Mouse (Mus musculus) liver, postnatal 0 days (tissue): ENCODE measurements at regions not wholly inside any gene's neighbourhood (a gene's known extent, or its start where the extent isn't known, plus 50 kb on each side); places are given as distances from the start of the nearest gene placed in this dataset.

Experiments used
- ATAC-seq: fragments of 200-750 bp; cut with Nextera tagmentation; 2 replicates; pipeline ENCODE4 v1.8.0; 2017; ENCODE audit warnings: mild to moderate bottlenecking, moderate library complexity
- DNase-seq: peaks from one replicate; pipeline ENCODE4 v3.0.0-alpha.2; 2016
- H3K27ac ChIP-seq: fragments of 300-500 bp; sonication (generic); 2 replicates; pipeline ENCODE4 v1.5.1; 2014; ENCODE audit warnings: antibody characterized with exemption, moderate library complexity, mild to moderate bottlenecking, low read depth
- H3K27me3 ChIP-seq: fragments of 300-500 bp; sonication (generic); 2 replicates; pipeline ENCODE4 v1.6.1; 2014; ENCODE audit warnings: low read length, control low read depth, mixed read lengths; ENCODE audit not compliant: insufficient read depth
- H3K36me3 ChIP-seq: fragments of 300-500 bp; sonication (generic); replicated peaks from 2 replicates; pipeline ENCODE4 v1.6.1; 2014; ENCODE audit warnings: mild to moderate bottlenecking, control low read depth, low read length, moderate library complexity, mixed read lengths; ENCODE audit not compliant: insufficient read depth
- H3K4me1 ChIP-seq: fragments of 300-500 bp; sonication (generic); 2 replicates; pipeline ENCODE4 v1.6.1; 2014; ENCODE audit warnings: antibody characterized with exemption, mild to moderate bottlenecking, control low read depth; ENCODE audit not compliant: insufficient read depth
- H3K4me2 ChIP-seq: fragments of 300-500 bp; sonication (generic); 2 replicates; pipeline ENCODE4 v1.6.1; 2014; ENCODE audit warnings: low read depth, mild to moderate bottlenecking, low read length, moderate library complexity, mixed read lengths
- H3K4me3 ChIP-seq: fragments of 300-500 bp; sonication (generic); 2 replicates; pipeline ENCODE4 v1.5.1; 2014; ENCODE audit warnings: low read depth, low read length
- H3K9ac ChIP-seq: fragments of 300-500 bp; sonication (generic); replicated peaks from 2 replicates; pipeline ENCODE4 v1.6.1; 2014; ENCODE audit warnings: mild to moderate bottlenecking, moderate library complexity
- H3K9me3 ChIP-seq: fragments of 300-500 bp; sonication (generic); 2 replicates; pipeline ENCODE4 v1.6.1; 2016; ENCODE audit warnings: mild to moderate bottlenecking, control low read depth, low read length, mixed read lengths
- CTCF ChIP-seq: sonication (generic); IDR thresholded peaks from 2 replicates; pipeline ENCODE4 v1.5.1; 2016; ENCODE audit warnings: antibody characterized with exemption, low read depth
- EP300 ChIP-seq: IDR thresholded peaks from 2 replicates; pipeline ENCODE4 v1.6.1; 2016; ENCODE audit warnings: antibody characterized with exemption, low read depth, mild to moderate bottlenecking
- WGBS: fragments of 180-500 bp; shearing (Covaris S2); extraction: QIAGEN DNeasy Blood & Tissue Kit; methylation state at CpG from one replicate; pipeline ENCODE4 v1.1.7; 2014; ENCODE audit not compliant: insufficient replicate concordance; 5-methylcytosine and 5-hydroxymethylcytosine counted together

- 89% methylated on average over 5 of the region's 5 CpGs for WGBS
- no peaks in the 10 kb centered on the region for H3K9me3 ChIP-seq
- no peak for DNase-seq
- no peak overlapping the region for H3K9ac ChIP-seq
- TF ChIP-seq EP300 (no peak), CTCF (no peak)
- H3K4me1 ChIP-seq, result no peaks in the 10 kb centered on the region
- no peak overlapping the region for H3K4me2 ChIP-seq
- H3K4me3 ChIP-seq, result no peak overlapping the region
- no peaks in the 10 kb centered on the region for H3K36me3 ChIP-seq
- H3K27me3 ChIP-seq, result no peaks in the 10 kb centered on the region
- no peak overlapping the region for H3K27ac ChIP-seq
- no peak for ATAC-seq
Measured at GRCm38 (mm10) chr10:115750250-115750649, 66.4 kb upstream of the Tspan8 start.

- DNase-seq (no peak), ATAC-seq (no peak)
- Histone ChIP-seq H3K4me1 (no peaks in the 10 kb centered on the region), H3K4me2 (no peak overlapping the region), H3K9ac (no peak overlapping the region), H3K9me3 (no peaks in the 10 kb centered on the region), H3K36me3 (no peaks in the 10 kb centered on the region), H3K27me3 (no peaks in the 10 kb centered on the region), H3K27ac (no peak overlapping the region), H3K4me3 (no peak overlapping the region)
- WGBS, result 63% methylated on average over 1 of the region's 1 CpGs
- TF ChIP-seq CTCF (no peak), EP300 (no peak)
Measured at GRCm38 (mm10) chr10:115758667-115759066, 58.0 kb upstream of the Tspan8 start.
